Mouse (Mus musculus) adrenal gland, adult 2 months (tissue): Measurements from ENCODE around the gene Ppp1r26. TPM values are rescaled to one million over a fixed set of nuclear protein-coding genes. Genes with fewer than 3 reads are reported as not detected.
"Not testable (repeated sequence)": the region's sequence is repeated elsewhere in the genome, so short reads cannot be mapped to it uniquely, and the experiment has no call there.

ENCODE experiments used
- DNase-seq: peaks from one replicate; pipeline ENCODE4 v3.0.0; 2021
- polyA plus RNA-seq: library from polyadenylated mRNA; depleted of rRNA; stranded (reverse); fragments of >200 nt; gene quantifications from 2 replicates; pipeline ENCODE4 v1.2.3, GENCODE M21; 2012
- total RNA-seq, 2 experiments: library from RNA; stranded (reverse); gene quantifications; 2 replicates each; pipeline ENCODE4 v1.2.3; 2021

The Ppp1r26 gene
- total and polyA plus RNA-seq, 3 experiments, result 2.9 to 7.7 (median 3.7) TPM

GRCm38 (mm10) chr2:28445082-28445481 lies 1.5 kb upstream of the Ppp1r26 start:
- no peak for DNase-seq

- no peak for DNase-seq
Observed at GRCm38 (mm10) chr2:28446181-28446514, 452 bp upstream of the Ppp1r26 start.

- DNase-seq, result no peak
Observed at GRCm38 (mm10) chr2:28447315-28447670, 693 bp downstream of the Ppp1r26 start.

- DNase-seq, result no peak
Observed at GRCm38 (mm10) chr2:28451663-28452062, 5.1 kb downstream of the Ppp1r26 start.

- no peak for DNase-seq
Observed at GRCm38 (mm10) chr2:28453539-28453938, 6.9 kb downstream of the Ppp1r26 start.

GRCm38 (mm10) chr2:28456616-28457015 lies 10.0 kb downstream of the Ppp1r26 start:
- no peak for DNase-seq

- DNase-seq, result peak; percentile 53
Observed at GRCm38 (mm10) chr2:28463919-28464318, 17.3 kb downstream of the Ppp1r26 start.

- no peak for DNase-seq
Observed at GRCm38 (mm10) chr2:28464919-28465318, 18.3 kb downstream of the Ppp1r26 start.

GRCm38 (mm10) chr2:28465836-28466518 lies 19.4 kb downstream of the Ppp1r26 start, which contains the start of gene 1700007K13Rik:
TSS of gene 1700007K13Rik (minus strand) at chr2:28466332.
- DNase-seq, result peak; percentile 85

GRCm38 (mm10) chr2:28467860-28468485 lies 21.4 kb downstream of the Ppp1r26 start, which contains the start of gene Mrps2:
TSS of gene Mrps2 (plus strand) at chr2:28468066.
- peak; percentile 90 for DNase-seq

GRCm38 (mm10) chr2:28468486-28469225 lies 22.1 kb downstream of the Ppp1r26 start:
- DNase-seq, result no peak

- DNase-seq, result no peak
Observed at GRCm38 (mm10) chr2:28469461-28469860, 22.9 kb downstream of the Ppp1r26 start.

GRCm38 (mm10) chr2:28470591-28470990 lies 24.0 kb downstream of the Ppp1r26 start:
- DNase-seq, result no peak

GRCm38 (mm10) chr2:28472011-28472410 lies 25.4 kb downstream of the Ppp1r26 start:
- DNase-seq, result not testable (repeated sequence)

- not testable (repeated sequence) for DNase-seq
Observed at GRCm38 (mm10) chr2:28477993-28478392, 31.4 kb downstream of the Ppp1r26 start.

GRCm38 (mm10) chr2:28479208-28480204 lies 32.9 kb downstream of the Ppp1r26 start:
- no peak for DNase-seq

GRCm38 (mm10) chr2:28483861-28484260 lies 37.3 kb downstream of the Ppp1r26 start:
- DNase-seq, result no peak

- no peak for DNase-seq
Observed at GRCm38 (mm10) chr2:28494521-28494920, 47.9 kb downstream of the Ppp1r26 start.

GRCm38 (mm10) chr2:28495207-28495756 lies 48.7 kb downstream of the Ppp1r26 start:
- peak; percentile 30 for DNase-seq

GRCm38 (mm10) chr2:28495801-28496595 lies 49.4 kb downstream of the Ppp1r26 start:
- no peak for DNase-seq

- DNase-seq, result no peak
Observed at GRCm38 (mm10) chr2:28496671-28497070, 50.1 kb downstream of the Ppp1r26 start, which contains the start of gene Gbgt1. TSS of gene Gbgt1 (plus strand) at chr2:28496891.
